In the genomic region with DNA sequence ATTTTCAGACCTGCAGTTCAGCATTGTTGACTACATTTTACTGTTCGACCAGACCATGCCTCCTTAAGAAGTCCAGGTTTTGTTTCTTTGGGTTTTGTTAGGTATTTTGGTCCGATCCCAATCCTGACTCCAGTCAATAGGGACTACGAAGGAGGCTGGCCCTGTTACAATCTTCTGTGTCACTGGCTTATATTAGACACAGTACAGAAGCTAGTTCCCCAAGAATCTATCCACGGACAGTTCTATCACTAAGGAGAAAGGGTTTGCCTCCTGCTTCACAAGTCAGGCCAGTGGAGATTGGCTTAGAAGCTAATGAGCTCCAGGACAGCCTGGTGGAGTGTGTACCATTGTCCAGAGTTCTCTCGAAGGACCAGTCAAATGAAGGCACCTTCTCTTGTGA, we compare ENCODE assay signal across 13 mouse cellular contexts. TPM values are rescaled to one million over a fixed set of nuclear protein-coding genes. Genes with fewer than 3 reads are reported as not detected.
DNase-seq lines count a peak whose midpoint lies in the region; ATAC-seq and TF ChIP-seq lines count a peak whose summit lies in the region.
"Had no signal": no experiment of that assay in that cellular context is flagged by ENCODE, and none has a peak within 500 bp of the region (broad histone marks: within the 10 kb centered on the region; RNA-seq: fewer than 3 reads in every experiment).

No protein-coding gene starts in this region.

- H3K27me3 ChIP-seq in heart, embryonic 14.5 days (ENCODE audit: control insufficient read depth, insufficient read depth, low read length): no peaks in the 10 kb centered on the region
- peaks cover 5% of the 10 kb centered on the region; the same call in 1 of the 2 replicates for H3K27me3 ChIP-seq in lung, embryonic 14.5 days (ENCODE audit: insufficient read depth, low read length)
- H3K27me3 ChIP-seq in liver, embryonic 15.5 days: no peaks in the 10 kb centered on the region

- no peak for ATAC-seq in heart, embryonic 14.5 days (ENCODE audit: insufficient number of reproducible peaks, insufficient read depth, low FRiP score, low read depth)
- no peak for ATAC-seq in lung, embryonic 14.5 days (ENCODE audit: insufficient read depth)
- ATAC-seq in liver, embryonic 15.5 days (ENCODE audit: insufficient read depth): no peak

- no peak overlapping the region for H3K4me3 ChIP-seq in heart, embryonic 14.5 days (ENCODE audit: control insufficient read depth in 1 of 2, insufficient read depth in 1 of 2, low read depth in 1 of 2, low read length in 2 of 2)
- peak overlapping the region; percentile 39 for H3K4me3 ChIP-seq in lung, embryonic 14.5 days (ENCODE audit: low read depth, low read length)
- peak overlapping the region; percentile 62 for H3K4me3 ChIP-seq in liver, embryonic 15.5 days (replicated peaks)
- H3K4me3 ChIP-seq: embryonic facial prominence, embryonic 12.5 days; hindbrain, embryonic 12.5 days had no signal

- peaks cover 9 to 19% of the 10 kb centered on the region in 2 experiments; a peak in 3 of 4 replicates for H3K4me1 ChIP-seq in heart, embryonic 14.5 days (ENCODE audit: control insufficient read depth in 2 of 2, insufficient read depth in 2 of 2, low read length in 2 of 2)
- 0 out of 2 replicates have a peak, but pooled peaks cover 2% of the 10 kb centered on the region for H3K4me1 ChIP-seq in lung, embryonic 14.5 days (ENCODE audit: insufficient read depth)
- peaks cover 54% of the 10 kb centered on the region for H3K4me1 ChIP-seq in liver, embryonic 15.5 days (replicated peaks)

- H3K9me3 ChIP-seq in heart, embryonic 14.5 days (ENCODE audit: control insufficient read depth, low read length): no peaks in the 10 kb centered on the region
- H3K9me3 ChIP-seq in lung, embryonic 14.5 days (ENCODE audit: low read depth, low read length): no peaks in the 10 kb centered on the region
- no peaks in the 10 kb centered on the region for H3K9me3 ChIP-seq in liver, embryonic 15.5 days (replicated peaks)
- H3K9me3 ChIP-seq: embryonic facial prominence, embryonic 12.5 days; hindbrain, embryonic 12.5 days had no signal

- H3K36me3 ChIP-seq in heart, embryonic 14.5 days (ENCODE audit: control insufficient read depth, insufficient read depth, low read length): no peaks in the 10 kb centered on the region
- no peaks in the 10 kb centered on the region for H3K36me3 ChIP-seq in lung, embryonic 14.5 days (ENCODE audit: insufficient read depth)
- H3K36me3 ChIP-seq in liver, embryonic 15.5 days (replicated peaks): peaks cover 8% of the 10 kb centered on the region; the same call in 1 of the 2 replicates
- H3K36me3 ChIP-seq: embryonic facial prominence, embryonic 12.5 days; hindbrain, embryonic 12.5 days had no signal

- 70% methylated on average over 5 of the region's 5 CpGs for whole genome bisulfite sequencing in heart, embryonic 14.5 days
- WGBS in lung, embryonic 14.5 days: 75% methylated on average over 5 of the region's 5 CpGs
- 16% methylated on average over 5 of the region's 5 CpGs for WGBS in liver, embryonic 15.5 days (ENCODE audit: insufficient replicate concordance)

- peak overlapping the region; percentile 78 for H3K4me2 ChIP-seq in heart, embryonic 14.5 days (ENCODE audit: low read length)
- H3K4me2 ChIP-seq in lung, embryonic 14.5 days: peak overlapping the region; percentile 65
- H3K4me2 ChIP-seq in liver, embryonic 15.5 days: peak overlapping the region; percentile 85
- H3K4me2 ChIP-seq: hindbrain, embryonic 12.5 days had no signal

- H3K9ac ChIP-seq in heart, embryonic 14.5 days (ENCODE audit: low read length): no peak overlapping the region; the same call in 1 of the 2 replicates
- peak overlapping the region; percentile 31; the same call in 1 of the 2 replicates for H3K9ac ChIP-seq in lung, embryonic 14.5 days
- H3K9ac ChIP-seq in liver, embryonic 15.5 days: no peak overlapping the region
- H3K9ac ChIP-seq: embryonic facial prominence, embryonic 12.5 days; hindbrain, embryonic 12.5 days had no signal

- H3K27ac ChIP-seq in heart, embryonic 14.5 days (replicated peaks in 1 of 2; ENCODE audit: control insufficient read depth in 1 of 2, insufficient read depth in 1 of 2, low read depth in 2 of 2, low read length in 2 of 2): no peak overlapping the region
- H3K27ac ChIP-seq in lung, embryonic 14.5 days (ENCODE audit: low read depth): no peak overlapping the region
- 0 out of 2 replicates have a peak overlapping the region, but pooled peaks have one; percentile 3 for H3K27ac ChIP-seq in liver, embryonic 15.5 days (replicated peaks)
- H3K27ac ChIP-seq: embryonic facial prominence, embryonic 12.5 days; hindbrain, embryonic 12.5 days had no signal

- TF ChIP-seq CTCF in lung, embryonic 14.5 days (IDR thresholded peaks at IDR 0.05; ENCODE audit: low read depth): no peak

- no peak for DNase-seq in heart, adult 11 months
- no peak for DNase-seq in lung, embryonic 14.5 days
- no peak for DNase-seq in lung, postnatal 36 days
- DNase-seq in c-Kit-positive CD71-positive TER-119-negative erythroid progenitor cells, embryonic 14.5 days (ENCODE audit: low read depth): peak; percentile 16
- no peak for DNase-seq in adrenal gland, postnatal 14 days
- DNase-seq in adrenal gland, postnatal 36 days: no peak
- DNase-seq: right cerebral cortex, postnatal 14 days had no signal

RNA-seq across cellular contexts. Expression of a gene that starts 1.5 kb away (rescaled TPM):
- polyA plus RNA-seq in heart, embryonic 14.5 days (2014; fragmentation: Nextera tagmentation; extraction: Ambion mirVana): 7.4 and 8.7 TPM in 2 replicates
- 37.6 and 42.6 TPM in 2 replicates for polyA plus RNA-seq in lung, embryonic 14.5 days (2014; fragmentation: Nextera tagmentation; extraction: Ambion mirVana)
- polyA plus RNA-seq in liver, embryonic 15.5 days (2015; fragmentation: Nextera tagmentation; extraction: Ambion mirVana): 24.1 and 24.5 TPM in 2 replicates
- 8.0 and 17.4 TPM in 2 replicates for total RNA-seq in adrenal gland, postnatal 14 days (2021)
- 1 to 10 TPM; 5.3 to 8.2 TPM for total RNA-seq in adrenal gland, postnatal 36 days (2021)

RNA-seq across cellular contexts. Expression of a gene that starts 15.7 kb away (rescaled TPM):
- not detected in 2 replicates for polyA plus RNA-seq in heart, embryonic 14.5 days (2014; fragmentation: Nextera tagmentation; extraction: Ambion mirVana)
- not detected in 2 replicates for polyA plus RNA-seq in lung, embryonic 14.5 days (2014; fragmentation: Nextera tagmentation; extraction: Ambion mirVana)
- polyA plus RNA-seq in liver, embryonic 15.5 days (2015; fragmentation: Nextera tagmentation; extraction: Ambion mirVana): 1.3 and 1.5 TPM in 2 replicates
- not detected in 2 replicates for total RNA-seq in adrenal gland, postnatal 14 days (2021)
- not detected for total RNA-seq in adrenal gland, postnatal 36 days (2021)
- total RNA-seq: gastrocnemius, adult 18-20 months had no signal
- polyA plus RNA-seq: CD4-positive, CD25-positive, alpha-beta regulatory T cell, adult 4 months; hindbrain, embryonic 12.5 days had no signal

Comparison
In these comparisons a context has a peak if more than half of its experiments do, and no peak if none do; other contexts are left out.
1. H3K4me3 ChIP-seq: peak in lung, embryonic 14.5 days (single experiment) and liver, embryonic 15.5 days (single experiment); none in heart, embryonic 14.5 days (0 of 2).
2. Peak in every context shown above with its lines, with median percentiles within 50 percentile points of each other: H3K4me2 ChIP-seq.